In the genomic region with DNA sequence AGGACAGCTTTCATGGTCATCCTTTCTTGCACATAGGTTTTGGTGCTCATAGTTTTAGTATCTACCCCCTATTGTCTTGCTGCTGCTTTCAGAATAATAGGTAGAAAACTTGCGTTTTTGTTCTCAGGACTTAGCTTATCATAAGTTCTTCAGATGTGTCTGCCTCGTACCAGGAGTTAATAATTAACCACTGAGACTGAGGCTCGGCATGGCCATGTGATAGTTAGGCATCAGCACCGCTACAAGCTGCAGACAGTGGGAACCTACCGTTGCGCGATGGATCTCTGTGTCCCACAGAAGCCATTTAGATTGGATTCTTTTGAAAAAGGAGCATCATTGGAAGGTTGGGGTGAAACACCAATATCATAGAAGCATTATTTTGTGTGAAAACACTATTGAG, we compare ENCODE assay signal across 22 mouse cellular contexts. TPM values are rescaled to one million over a fixed set of nuclear protein-coding genes. Genes with fewer than 3 reads are reported as not detected.
DNase-seq lines count a peak whose midpoint lies in the region; ATAC-seq and TF ChIP-seq lines count a peak whose summit lies in the region.
"Had no signal": no experiment of that assay in that cellular context is flagged by ENCODE, and none has a peak within 500 bp of the region (broad histone marks: within the 10 kb centered on the region; RNA-seq: fewer than 3 reads in every experiment).

No protein-coding gene starts in this region.

- no peak overlapping the region for H3K9ac ChIP-seq in kidney, embryonic 16.5 days (replicated peaks; ENCODE audit: low read length)
- no peak overlapping the region for H3K9ac ChIP-seq in stomach, embryonic 15.5 days
- H3K9ac ChIP-seq in stomach, postnatal 0 days (ENCODE audit: low read length) = no peak overlapping the region
- H3K9ac ChIP-seq: embryonic facial prominence, embryonic 12.5 days; forebrain, embryonic 12.5 days; heart, embryonic 15.5 days had no signal

- peak; percentile 30 for DNase-seq in kidney, adult 11 months
- no peak for DNase-seq in kidney, postnatal 10 days
- peak; percentile 17 for DNase-seq in kidney, postnatal 14 days
- no peak for DNase-seq in stomach, postnatal 0 days (ENCODE audit: low spot score)
- DNase-seq in yolk sac, embryonic 10.5 days (ENCODE audit: low spot score) = peak; percentile 49
- DNase-seq in lung, postnatal 36 days = no peak
- DNase-seq: adrenal gland, postnatal 10 days; cerebellum, adult 11 months; cerebellum, adult 8-10 months; cerebellum, postnatal 14 days; embryo, embryonic 11 days; gastrocnemius, postnatal 10 days; heart, adult 2 months; heart, postnatal 14 days had no signal

- no peak for ATAC-seq in kidney, embryonic 16.5 days (ENCODE audit: low FRiP score, low TSS enrichment)
- 0 out of 2 replicates have a peak, but pooled peaks have one; percentile 50 for ATAC-seq in stomach, embryonic 15.5 days (ENCODE audit: insufficient read depth, low FRiP score, low read depth)
- ATAC-seq in stomach, postnatal 0 days (ENCODE audit: low FRiP score, low TSS enrichment) = no peak
- ATAC-seq: forebrain, embryonic 16.5 days had no signal

- no peak overlapping the region for H3K4me3 ChIP-seq in kidney, embryonic 16.5 days (ENCODE audit: low read length)
- H3K4me3 ChIP-seq in stomach, embryonic 15.5 days (replicated peaks) = no peak overlapping the region
- H3K4me3 ChIP-seq in stomach, postnatal 0 days (ENCODE audit: low read depth, low read length) = no peak overlapping the region
- H3K4me3 ChIP-seq: embryonic facial prominence, embryonic 12.5 days; forebrain, embryonic 12.5 days; heart, adult 2 months; heart, embryonic 15.5 days; hindbrain, embryonic 10.5 days had no signal

- H3K4me2 ChIP-seq in kidney, embryonic 16.5 days (replicated peaks; ENCODE audit: low read depth, low read length) = no peak overlapping the region
- no peak overlapping the region for H3K4me2 ChIP-seq in stomach, embryonic 15.5 days
- no peak overlapping the region for H3K4me2 ChIP-seq in stomach, postnatal 0 days (replicated peaks; ENCODE audit: low read depth)
- H3K4me2 ChIP-seq: embryonic facial prominence, embryonic 12.5 days; forebrain, embryonic 12.5 days; heart, embryonic 11.5 days; heart, embryonic 15.5 days had no signal

- no peaks in the 10 kb centered on the region for H3K9me3 ChIP-seq in kidney, embryonic 16.5 days (ENCODE audit: low read length)
- H3K9me3 ChIP-seq in stomach, embryonic 15.5 days = no peaks in the 10 kb centered on the region
- H3K9me3 ChIP-seq in stomach, postnatal 0 days (ENCODE audit: control insufficient read depth, low read length) = no peaks in the 10 kb centered on the region
- H3K9me3 ChIP-seq: embryonic facial prominence, embryonic 12.5 days; forebrain, embryonic 12.5 days; heart, embryonic 15.5 days; hindbrain, embryonic 10.5 days had no signal

- no peak for TF ChIP-seq CTCF in stomach, postnatal 0 days (IDR thresholded peaks at IDR 0.05; ENCODE audit: low read depth)

- TF ChIP-seq EP300 in stomach, postnatal 0 days (optimal IDR thresholded peaks at IDR 0.05) = no peak

- no peak overlapping the region for H3K27ac ChIP-seq in kidney, embryonic 16.5 days (ENCODE audit: low read length)
- H3K27ac ChIP-seq in stomach, embryonic 15.5 days = no peak overlapping the region
- no peak overlapping the region for H3K27ac ChIP-seq in stomach, postnatal 0 days (replicated peaks)
- H3K27ac ChIP-seq: embryonic facial prominence, embryonic 12.5 days; forebrain, embryonic 12.5 days; heart, adult 2 months; heart, embryonic 15.5 days; hindbrain, embryonic 10.5 days had no signal

- H3K27me3 ChIP-seq in kidney, embryonic 16.5 days (ENCODE audit: insufficient read depth, low read length) = no peaks in the 10 kb centered on the region
- H3K27me3 ChIP-seq in stomach, embryonic 15.5 days (replicated peaks) = no peaks in the 10 kb centered on the region
- H3K27me3 ChIP-seq in stomach, postnatal 0 days (ENCODE audit: control insufficient read depth, insufficient read depth, low read length) = no peaks in the 10 kb centered on the region
- H3K27me3 ChIP-seq: embryonic facial prominence, embryonic 12.5 days; forebrain, embryonic 12.5 days; heart, embryonic 15.5 days had no signal

- H3K36me3 ChIP-seq in kidney, embryonic 16.5 days (ENCODE audit: insufficient read depth, low read length) = peaks cover 21% of the 10 kb centered on the region
- H3K36me3 ChIP-seq in stomach, embryonic 15.5 days = 0 out of 2 replicates have a peak, but pooled peaks cover 6% of the 10 kb centered on the region
- H3K36me3 ChIP-seq in stomach, postnatal 0 days (ENCODE audit: control insufficient read depth, insufficient read depth, low read length) = peaks cover 13% of the 10 kb centered on the region; the same call in 1 of the 2 replicates

- 78% methylated on average over 7 of the region's 7 CpGs for WGBS in kidney, embryonic 16.5 days
- WGBS in stomach, embryonic 15.5 days = 72% methylated on average over 7 of the region's 7 CpGs
- WGBS in stomach, postnatal 0 days = 64% methylated on average over 7 of the region's 7 CpGs

- H3K4me1 ChIP-seq in kidney, embryonic 16.5 days (ENCODE audit: insufficient read depth, low read length) = no peaks in the 10 kb centered on the region
- H3K4me1 ChIP-seq in stomach, embryonic 15.5 days = no peaks in the 10 kb centered on the region
- no peaks in the 10 kb centered on the region for H3K4me1 ChIP-seq in stomach, postnatal 0 days (replicated peaks; ENCODE audit: control insufficient read depth, insufficient read depth)
- H3K4me1 ChIP-seq: embryonic facial prominence, embryonic 12.5 days; forebrain, embryonic 12.5 days; heart, embryonic 15.5 days; hindbrain, embryonic 10.5 days had no signal

RNA-seq across cellular contexts. Expression of a gene that starts 25.4 kb away (rescaled TPM):
- 10.0 and 10.2 TPM in 2 replicates for polyA plus RNA-seq in kidney, embryonic 16.5 days (2015; fragmentation: Nextera tagmentation; extraction: Ambion mirVana)
- polyA plus RNA-seq in stomach, embryonic 15.5 days (2015; fragmentation: Nextera tagmentation; extraction: Ambion mirVana) = 9.5 and 10.4 TPM in 2 replicates
- polyA plus RNA-seq in stomach, postnatal 0 days (2015; fragmentation: Nextera tagmentation; extraction: Ambion mirVana) = 5.3 and 5.4 TPM in 2 replicates

Comparison
In these comparisons a context has a peak if more than half of its experiments do, and no peak if none do; other contexts are left out.
1. DNase-seq: peak in kidney, adult 11 months (single experiment), kidney, postnatal 14 days (single experiment) and yolk sac, embryonic 10.5 days (single experiment); none in kidney, postnatal 10 days (single experiment), stomach, postnatal 0 days (single experiment) and lung, postnatal 36 days (single experiment).